Mouse (Mus musculus) cortical plate, adult 2 months (tissue): ENCODE data around the gene Itpr1.

Source experiments
- CTCF ChIP-seq: fragments of 200-500 bp; IDR thresholded peaks from 2 replicates; pipeline ENCODE4 v1.5.1; 2011; ENCODE audit warnings: mild to moderate bottlenecking, control low read depth, low read length; ENCODE audit not compliant: insufficient read depth; ENCODE audit errors: extremely low read depth
- POLR2A ChIP-seq: fragments of 200-500 bp; IDR thresholded peaks from 2 replicates; pipeline ENCODE4 v1.6.1; 2011; ENCODE audit warnings: mild to moderate bottlenecking, low read length, control low read depth; ENCODE audit not compliant: insufficient read depth; ENCODE audit errors: extremely low read depth

GRCm38 (mm10) chr6:108569460-108570187 lies 356.7 kb downstream of the Itpr1 start:
- no peak for TF ChIP-seq CTCF
- TF ChIP-seq POLR2A: no peak
